Mouse (Mus musculus): Measurements from ENCODE around the gene Adgrl3. TPM values are rescaled to one million over a fixed set of nuclear protein-coding genes. Genes with fewer than 3 reads are reported as not detected.

Gene Adgrl3
- polyA plus RNA-seq, 1 experiment: 0.95 TPM

DNA sequence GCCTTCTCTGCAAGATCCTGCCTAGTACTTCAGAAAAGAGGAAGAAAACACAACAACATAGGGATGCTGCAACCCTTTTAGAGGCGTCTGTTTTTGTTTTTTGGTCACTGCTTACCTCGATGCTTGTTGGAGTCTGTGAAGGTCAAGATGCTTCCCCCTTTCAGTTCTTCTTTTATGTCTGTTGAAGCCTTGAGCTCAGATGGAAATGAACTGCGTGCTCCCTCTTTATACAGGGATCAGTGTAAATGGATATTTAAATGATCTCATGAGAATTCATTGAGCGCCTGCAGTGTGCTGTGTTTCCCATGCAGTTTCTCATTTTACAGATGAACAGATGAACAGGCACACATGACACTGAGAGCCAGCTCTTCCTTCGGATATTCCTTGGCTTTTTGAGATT is 136.9 kb downstream of the Adgrl3 start:
- 61% methylated on average over 5 of the region's 5 CpGs for WGBS
- DNase-seq: no peak

DNA sequence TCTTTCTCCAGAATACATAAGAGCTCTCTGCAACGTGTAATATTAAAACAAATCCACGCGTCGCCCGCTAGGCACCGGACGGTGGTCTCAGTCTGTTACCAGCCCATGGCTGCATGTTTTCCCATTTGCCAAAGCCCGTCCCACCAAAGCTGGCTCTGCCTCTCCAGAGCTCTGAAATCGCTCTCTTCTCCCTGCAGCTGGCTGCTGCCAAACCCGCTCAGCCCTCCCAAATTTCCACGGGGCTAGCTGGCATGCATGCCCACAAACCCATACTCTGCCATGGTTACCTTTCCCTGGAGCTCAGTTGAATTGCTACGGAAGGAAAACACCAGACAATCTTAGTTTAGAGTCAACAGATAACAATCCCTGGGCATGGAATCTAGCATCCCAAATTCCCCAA is 139.1 kb downstream of the Adgrl3 start:
- Histone ChIP-seq H3K4me1 (ENCODE audit: control insufficient read depth, insufficient read depth, low read length) (no peaks in the 10 kb centered on the region), H3K36me3 (ENCODE audit: control insufficient read depth, insufficient read depth, low read length) (no peaks in the 10 kb centered on the region), H3K27ac (ENCODE audit: insufficient read depth, low read depth, low read length) (no peak overlapping the region), H3K27me3 (replicated peaks; ENCODE audit: control insufficient read depth, insufficient read depth, low read length) (no peaks in the 10 kb centered on the region), H3K4me3 (ENCODE audit: insufficient read depth, low read depth, low read length) (no peak overlapping the region)
- 91% methylated on average over 12 of the region's 12 CpGs for WGBS
- TF ChIP-seq POLR2A (IDR thresholded peaks at IDR 0.05; ENCODE audit: low read depth, low read length): no peak
- DNase-seq: no peak

More for the DNA sequence above, 136.9 kb downstream of the Adgrl3 start:
- no peaks in the 10 kb centered on the region for H3K4me1 ChIP-seq (ENCODE audit: control insufficient read depth, insufficient read depth, low read length)
- no peak overlapping the region for H3K4me3 ChIP-seq (ENCODE audit: insufficient read depth, low read depth, low read length)
- TF ChIP-seq POLR2A (IDR thresholded peaks at IDR 0.05; ENCODE audit: low read depth, low read length) (no peak), CTCF (conservative IDR thresholded peaks at IDR 0.05; ENCODE audit: insufficient read depth, insufficient read length, low read depth, low read length) (no peak)
- H3K27me3 ChIP-seq (replicated peaks; ENCODE audit: control insufficient read depth, insufficient read depth, low read length): no peaks in the 10 kb centered on the region
- no peaks in the 10 kb centered on the region for H3K36me3 ChIP-seq (ENCODE audit: control insufficient read depth, insufficient read depth, low read length)
- H3K27ac ChIP-seq (ENCODE audit: insufficient read depth, low read depth, low read length): no peak overlapping the region

DNA sequence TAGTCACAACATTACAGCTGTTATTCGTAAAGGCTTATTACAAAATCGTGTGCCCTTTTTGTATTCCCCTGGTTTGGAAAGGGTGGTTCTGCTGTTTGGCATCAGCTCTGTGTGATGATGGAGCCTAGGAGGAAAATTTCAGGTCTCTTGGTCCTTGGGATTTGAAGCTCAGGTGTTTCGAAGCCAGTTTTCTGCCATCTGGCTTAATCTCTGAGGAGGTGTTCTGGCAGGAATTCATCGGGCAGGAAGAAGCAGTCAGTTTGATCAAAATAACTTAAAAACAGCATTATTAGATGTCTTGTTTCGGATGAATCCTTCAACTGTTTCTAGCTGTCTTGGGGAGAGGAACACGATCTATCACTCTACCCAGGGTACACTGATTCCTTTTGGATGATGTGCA is 140.5 kb downstream of the Adgrl3 start:
- Histone ChIP-seq H3K4me1 (ENCODE audit: control insufficient read depth, insufficient read depth, low read length) (no peaks in the 10 kb centered on the region), H3K27ac (ENCODE audit: insufficient read depth, low read depth, low read length) (no peak overlapping the region), H3K36me3 (ENCODE audit: control insufficient read depth, insufficient read depth, low read length) (no peaks in the 10 kb centered on the region), H3K27me3 (replicated peaks; ENCODE audit: control insufficient read depth, insufficient read depth, low read length) (no peaks in the 10 kb centered on the region), H3K4me3 (ENCODE audit: insufficient read depth, low read depth, low read length) (no peak overlapping the region)
- no peak for TF ChIP-seq CTCF (conservative IDR thresholded peaks at IDR 0.05; ENCODE audit: insufficient read depth, insufficient read length, low read depth, low read length)
- no peak for TF ChIP-seq POLR2A (IDR thresholded peaks at IDR 0.05; ENCODE audit: low read depth, low read length)
- 84% methylated on average over 6 of the region's 6 CpGs for WGBS
- DNase-seq: no peak

DNA sequence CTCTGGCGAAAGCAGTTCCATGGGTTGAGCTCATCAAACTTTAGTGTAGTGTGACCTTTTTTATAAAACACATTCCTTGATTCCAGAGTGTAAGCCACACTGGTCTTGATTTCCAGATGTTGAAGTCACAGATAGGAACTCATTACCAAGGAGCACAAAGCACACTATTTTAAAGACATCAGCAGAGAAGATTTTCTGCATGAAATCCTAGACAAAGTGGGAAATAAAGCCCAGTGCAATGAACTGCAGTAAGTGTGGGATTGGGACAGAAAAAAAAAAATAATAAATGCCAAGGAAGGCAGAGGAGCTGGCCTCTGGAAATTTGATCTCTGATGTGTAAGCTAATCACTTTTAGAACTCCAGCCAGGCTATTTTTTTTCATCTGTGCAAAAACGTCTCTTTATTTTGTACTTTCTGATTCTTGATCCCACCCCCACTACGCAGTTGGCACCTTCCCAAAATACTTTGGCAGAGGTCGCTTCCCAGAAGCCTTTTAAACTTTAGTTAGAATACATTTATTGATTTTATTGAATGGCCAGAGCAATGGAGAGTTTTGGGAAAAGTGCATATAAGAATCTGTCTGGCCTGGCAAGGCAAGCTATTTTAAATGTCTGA is 169.0 kb downstream of the Adgrl3 start:
- Histone ChIP-seq H3K27me3 (replicated peaks; ENCODE audit: control insufficient read depth, insufficient read depth, low read length) (no peaks in the 10 kb centered on the region), H3K4me1 (ENCODE audit: control insufficient read depth, insufficient read depth, low read length) (no peaks in the 10 kb centered on the region), H3K36me3 (ENCODE audit: control insufficient read depth, insufficient read depth, low read length) (no peaks in the 10 kb centered on the region), H3K4me3 (ENCODE audit: insufficient read depth, low read depth, low read length) (no peak overlapping the region), H3K27ac (ENCODE audit: insufficient read depth, low read depth, low read length) (no peak overlapping the region)
- no peak for DNase-seq
- no peak for TF ChIP-seq CTCF (conservative IDR thresholded peaks at IDR 0.05; ENCODE audit: insufficient read depth, insufficient read length, low read depth, low read length)
- TF ChIP-seq POLR2A (IDR thresholded peaks at IDR 0.05; ENCODE audit: low read depth, low read length): no peak
- 24% methylated on average over 4 of the region's 4 CpGs for WGBS

DNA sequence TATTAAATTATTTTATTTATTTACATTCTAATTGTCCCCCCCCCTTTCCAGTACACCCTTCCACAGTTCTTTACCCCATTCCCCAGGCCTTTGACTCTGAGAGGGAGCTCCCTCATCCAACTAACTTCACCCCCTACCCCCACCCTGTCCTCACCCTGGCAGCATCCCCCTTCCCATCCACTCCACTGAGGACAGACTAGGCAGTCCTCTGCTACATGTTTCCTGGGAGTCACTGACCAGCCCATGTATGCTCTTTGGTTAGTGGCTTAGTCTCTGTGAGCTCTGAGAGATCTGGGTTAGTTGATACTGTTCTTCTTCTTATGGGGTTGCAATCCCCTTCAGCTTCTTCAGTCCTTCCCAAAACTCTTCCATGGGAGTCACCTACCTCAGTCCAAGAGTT is 180.4 kb downstream of the Adgrl3 start:
- DNase-seq: no peak
- Histone ChIP-seq H3K27me3 (replicated peaks; ENCODE audit: control insufficient read depth, insufficient read depth, low read length) (no peaks in the 10 kb centered on the region), H3K36me3 (ENCODE audit: control insufficient read depth, insufficient read depth, low read length) (no peaks in the 10 kb centered on the region), H3K4me3 (ENCODE audit: insufficient read depth, low read depth, low read length) (no peak overlapping the region), H3K4me1 (ENCODE audit: control insufficient read depth, insufficient read depth, low read length) (no peaks in the 10 kb centered on the region), H3K27ac (ENCODE audit: insufficient read depth, low read depth, low read length) (no peak overlapping the region)
- TF ChIP-seq POLR2A (IDR thresholded peaks at IDR 0.05; ENCODE audit: low read depth, low read length) (no peak), CTCF (conservative IDR thresholded peaks at IDR 0.05; ENCODE audit: insufficient read depth, insufficient read length, low read depth, low read length) (no peak)

DNA sequence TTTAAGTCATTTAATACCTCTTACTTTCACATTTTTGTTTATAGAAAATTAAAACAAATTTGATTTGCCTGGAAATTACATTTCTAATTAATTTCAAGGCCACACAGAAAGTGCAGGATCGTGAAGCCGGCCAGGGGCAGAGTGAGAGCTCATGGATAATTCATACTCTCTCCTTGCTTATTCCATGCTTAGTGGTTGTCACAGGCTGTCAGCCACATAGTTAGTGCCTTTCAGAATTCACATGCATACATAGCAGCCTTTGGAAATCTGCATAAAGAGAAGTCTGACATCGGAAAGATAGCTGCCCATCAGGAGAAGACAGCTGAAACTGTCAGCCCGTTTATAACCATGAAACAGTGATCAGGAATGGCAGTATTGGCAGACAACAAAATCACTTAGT is 181.9 kb downstream of the Adgrl3 start:
- no peak for DNase-seq
- WGBS: 82% methylated on average over 4 of the region's 4 CpGs
- H3K36me3 ChIP-seq (ENCODE audit: control insufficient read depth, insufficient read depth, low read length): no peaks in the 10 kb centered on the region
- H3K27me3 ChIP-seq (replicated peaks; ENCODE audit: control insufficient read depth, insufficient read depth, low read length): no peaks in the 10 kb centered on the region
- H3K4me3 ChIP-seq (ENCODE audit: insufficient read depth, low read depth, low read length): no peak overlapping the region
- TF ChIP-seq POLR2A (IDR thresholded peaks at IDR 0.05; ENCODE audit: low read depth, low read length) (no peak), CTCF (conservative IDR thresholded peaks at IDR 0.05; ENCODE audit: insufficient read depth, insufficient read length, low read depth, low read length) (no peak)
- no peak overlapping the region for H3K27ac ChIP-seq (ENCODE audit: insufficient read depth, low read depth, low read length)
- no peaks in the 10 kb centered on the region for H3K4me1 ChIP-seq (ENCODE audit: control insufficient read depth, insufficient read depth, low read length)

DNA sequence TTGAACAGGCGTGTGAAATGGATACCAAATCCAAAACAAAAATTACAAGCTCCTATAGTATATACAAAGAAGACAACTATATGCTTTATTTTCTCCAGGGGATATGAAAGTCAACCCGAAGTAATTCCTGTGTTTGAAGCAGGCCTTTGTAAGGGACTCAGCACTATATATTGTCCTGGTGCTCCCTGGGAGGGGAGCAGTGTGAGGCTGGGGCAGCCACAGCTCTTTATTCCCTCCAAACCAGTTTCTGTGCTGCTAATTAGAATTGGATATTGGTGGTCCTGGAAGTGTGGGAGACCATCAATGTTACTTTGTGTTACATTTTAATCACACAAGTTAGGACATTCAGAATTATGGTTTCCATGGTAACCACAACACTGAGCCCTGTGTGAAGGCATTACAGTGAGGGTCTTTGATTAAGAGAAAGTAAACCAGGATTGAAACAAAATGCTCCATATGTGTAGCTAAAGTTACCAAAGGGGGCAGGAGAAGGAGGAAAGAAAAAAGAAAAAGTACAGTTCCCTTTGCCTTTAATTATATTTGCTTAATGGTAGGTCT is 198.6 kb downstream of the Adgrl3 start:
- Histone ChIP-seq H3K4me1 (ENCODE audit: control insufficient read depth, insufficient read depth, low read length) (no peaks in the 10 kb centered on the region), H3K36me3 (ENCODE audit: control insufficient read depth, insufficient read depth, low read length) (no peaks in the 10 kb centered on the region), H3K27me3 (replicated peaks; ENCODE audit: control insufficient read depth, insufficient read depth, low read length) (no peaks in the 10 kb centered on the region), H3K4me3 (ENCODE audit: insufficient read depth, low read depth, low read length) (no peak overlapping the region), H3K27ac (ENCODE audit: insufficient read depth, low read depth, low read length) (no peak overlapping the region)
- TF ChIP-seq POLR2A (IDR thresholded peaks at IDR 0.05; ENCODE audit: low read depth, low read length): no peak
- TF ChIP-seq CTCF (conservative IDR thresholded peaks at IDR 0.05; ENCODE audit: insufficient read depth, insufficient read length, low read depth, low read length): no peak
- WGBS: 78% methylated on average over 2 of the region's 2 CpGs
- DNase-seq: no peak
